Mouse (Mus musculus): ENCODE data around the gene Hebp1.
A peak's percentile ranks its signal among the peaks of the same experiment; 100 is the strongest.

Gene Hebp1

DNA sequence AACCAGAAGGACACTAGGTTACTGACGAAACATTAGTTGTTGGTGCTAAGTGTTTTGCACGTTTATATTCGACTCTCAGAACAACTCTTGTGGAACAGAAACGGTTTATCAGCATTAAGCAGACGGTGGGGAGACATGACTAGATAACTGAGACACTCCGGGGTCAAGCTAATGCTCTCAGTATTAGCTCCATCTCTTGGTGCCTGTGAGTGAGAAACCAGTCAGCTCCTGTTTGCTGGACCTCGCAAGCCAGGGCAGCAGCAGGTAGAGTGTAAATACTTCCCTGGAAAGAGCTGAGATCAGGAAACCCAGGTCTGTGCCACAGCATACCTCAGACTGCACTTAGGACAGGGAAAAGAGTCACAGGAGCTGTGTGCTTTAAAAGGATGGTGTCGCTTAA lies 1.1 kb downstream of the Hebp1 start:
- no peak for DNase-seq

DNA sequence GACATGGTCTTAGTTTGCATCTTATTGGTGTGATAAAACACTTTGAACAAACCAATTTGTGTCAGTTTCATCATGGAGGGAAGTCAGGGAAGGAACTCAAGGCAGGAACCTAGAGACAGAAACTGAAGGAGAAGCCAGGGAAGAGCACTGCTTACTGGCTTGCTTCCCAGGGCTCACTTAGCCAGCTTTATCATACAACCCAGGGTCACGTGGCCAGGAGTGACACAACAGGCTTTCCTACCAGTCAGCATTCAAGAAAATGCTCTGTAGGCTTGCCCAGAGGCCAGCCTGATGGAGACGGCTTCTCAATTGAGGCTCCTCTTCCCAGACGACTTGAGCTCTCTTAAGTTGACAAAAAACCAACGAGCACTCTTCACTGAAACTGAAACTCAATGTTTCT lies 2.9 kb downstream of the Hebp1 start:
- DNase-seq: no peak

DNA sequence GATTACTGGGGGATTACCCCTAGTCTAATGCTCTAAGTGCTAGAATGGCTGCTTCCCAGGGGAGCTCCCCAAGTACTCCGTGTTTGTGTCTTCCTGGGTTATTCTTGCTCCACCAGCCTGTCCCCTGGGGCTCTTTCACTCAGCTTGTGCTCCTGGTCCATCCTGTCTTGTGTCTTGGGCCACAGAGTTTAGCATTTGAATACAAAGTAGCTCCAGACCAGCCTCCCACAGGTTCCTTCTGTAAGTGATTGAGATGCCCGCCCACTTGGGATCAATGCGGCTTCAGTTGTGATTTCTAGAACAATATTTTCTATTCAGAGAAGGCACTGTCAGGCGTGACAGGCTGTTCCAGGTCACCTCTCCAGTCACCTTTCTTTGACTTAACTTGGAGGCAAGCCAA lies 4.1 kb downstream of the Hebp1 start:
- DNase-seq: no peak

DNA sequence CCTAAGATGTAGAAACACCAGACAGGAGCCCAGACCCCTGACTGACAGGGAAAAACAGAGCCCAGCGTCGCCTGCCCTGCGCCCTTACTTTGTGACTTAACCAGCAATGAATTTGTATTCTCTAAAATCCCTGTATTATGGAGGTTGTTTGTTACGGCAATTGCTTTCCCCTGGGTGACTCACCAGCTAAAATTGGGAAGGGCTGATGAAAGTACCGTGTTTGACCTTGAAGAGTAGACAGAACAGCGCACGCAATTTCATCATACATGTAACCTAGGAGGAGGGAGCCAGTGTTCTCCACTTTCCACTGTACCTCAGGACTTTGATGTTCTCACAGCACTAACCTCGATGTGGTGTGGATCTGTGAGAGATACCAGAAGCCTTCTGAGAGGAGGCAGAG lies 4.8 kb downstream of the Hebp1 start:
- no peak for DNase-seq

DNA sequence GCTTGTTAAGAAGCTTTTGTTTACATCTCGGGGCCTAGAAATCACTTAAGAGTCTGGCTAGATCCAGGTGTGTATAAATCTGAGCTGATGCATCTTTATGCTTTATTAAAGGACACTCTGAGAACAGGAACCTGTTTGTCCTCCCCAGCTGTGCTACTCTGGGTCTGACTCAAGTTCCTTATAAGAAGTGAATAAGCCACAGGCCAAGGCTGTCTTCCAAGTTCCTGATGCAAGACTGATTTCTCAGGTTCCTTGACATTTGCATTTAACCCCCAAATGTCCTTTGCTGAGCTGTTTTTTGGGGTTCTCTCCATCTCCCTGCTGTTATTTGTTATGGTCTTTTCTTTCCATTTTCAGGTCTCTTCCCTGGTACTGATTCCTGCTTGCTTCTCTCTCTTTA lies 5.9 kb downstream of the Hebp1 start:
- no peak for DNase-seq

DNA sequence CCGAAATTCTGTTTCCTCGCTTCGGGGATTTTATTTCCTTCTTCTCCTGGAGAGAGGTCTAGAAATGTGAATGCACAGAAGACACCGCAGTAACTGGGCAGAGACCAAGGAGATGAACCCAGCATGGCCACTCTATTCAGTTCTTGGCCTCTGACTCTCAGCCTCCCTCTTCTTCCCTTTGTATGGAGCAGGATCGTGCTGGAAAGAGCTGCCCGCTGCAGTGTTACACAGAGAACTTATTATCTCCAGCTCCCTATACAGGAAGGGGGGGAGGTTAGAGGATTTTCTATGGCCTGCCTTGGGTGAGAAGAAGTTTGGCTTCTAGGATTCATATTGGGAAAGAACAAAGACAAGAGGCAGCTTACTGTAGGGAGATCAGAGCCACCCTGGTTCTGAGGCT lies 7.7 kb downstream of the Hebp1 start:
- DNase-seq: no peak

DNA sequence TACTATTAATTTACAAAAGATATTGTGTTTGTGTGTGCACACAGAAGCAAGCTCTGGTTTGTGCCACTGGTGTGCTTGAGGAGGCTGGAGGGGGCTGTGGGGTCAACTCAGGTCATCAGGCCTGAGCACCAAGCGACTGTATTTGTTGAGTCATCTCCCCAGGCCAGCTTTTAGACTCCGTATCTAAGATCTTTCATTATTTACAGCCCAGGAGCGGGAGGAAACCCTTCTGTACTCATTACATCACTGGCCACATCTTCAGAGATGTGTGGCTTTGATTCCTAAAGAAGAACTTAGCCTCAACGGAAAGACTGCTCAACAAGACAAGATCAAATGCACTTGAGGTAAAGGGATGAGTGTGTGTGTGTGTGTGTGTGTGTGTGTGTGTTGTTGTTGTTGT lies 9.2 kb downstream of the Hebp1 start:
- no peak for DNase-seq

DNA sequence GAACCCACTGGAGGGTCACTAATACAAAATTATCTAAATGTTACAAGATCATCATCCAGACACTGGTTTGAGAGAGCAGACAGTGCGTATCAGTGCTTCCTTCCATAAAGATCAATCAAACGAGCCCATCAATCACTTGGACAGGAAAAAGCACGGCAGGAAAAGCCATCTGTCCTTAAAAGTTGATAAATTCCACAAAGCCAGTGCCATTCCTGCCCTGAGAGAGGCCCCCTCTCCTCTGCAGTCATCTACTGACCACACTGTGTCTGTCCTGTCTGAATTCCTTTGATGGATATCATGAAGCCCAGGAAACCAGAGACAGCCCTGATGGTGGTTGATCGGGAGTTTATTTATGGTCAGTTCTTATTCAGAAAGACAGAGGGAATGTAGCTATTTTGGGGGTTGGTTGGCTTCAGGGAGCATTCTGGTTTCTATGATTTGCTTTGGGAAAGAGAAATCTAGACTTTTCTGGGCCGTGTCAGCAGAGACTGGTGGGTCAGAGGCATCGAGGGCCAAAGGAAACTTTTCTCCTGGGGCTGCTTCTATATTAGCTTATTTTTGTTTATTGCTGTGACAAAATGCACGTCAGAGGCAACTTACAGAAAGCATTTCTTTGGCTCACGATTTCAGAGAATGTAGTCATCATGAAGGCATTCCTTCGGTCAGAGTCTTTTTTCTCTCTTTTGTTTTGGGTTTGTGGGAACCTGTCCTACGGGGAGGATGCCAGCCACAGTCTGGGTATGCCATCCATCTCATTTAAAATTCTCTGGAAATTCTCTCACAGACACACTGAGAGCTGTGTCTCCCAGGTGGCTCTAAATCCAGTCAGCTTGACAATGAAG lies 10.5 kb downstream of the Hebp1 start:
- DNase-seq: no peak

DNA sequence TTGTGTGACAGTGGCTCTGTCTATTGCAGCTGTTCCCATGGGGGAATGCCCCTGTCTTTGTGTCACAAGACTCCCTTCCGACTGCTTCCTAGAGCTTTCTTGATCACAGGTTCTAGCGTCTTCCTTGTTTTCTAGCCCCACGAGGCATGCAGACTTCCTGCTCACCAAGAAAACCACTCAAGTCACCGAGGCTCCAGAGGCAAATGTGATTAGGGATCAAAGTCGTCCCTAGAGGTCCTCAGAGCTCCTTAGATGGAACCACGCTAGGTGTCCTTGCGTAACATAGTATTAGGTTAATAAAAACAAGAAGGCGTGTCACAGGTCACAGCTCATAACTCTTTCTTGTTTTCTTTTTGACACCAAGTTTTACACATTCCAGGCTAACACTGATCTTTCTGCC lies 13.9 kb downstream of the Hebp1 start:
- DNase-seq: no peak

DNA sequence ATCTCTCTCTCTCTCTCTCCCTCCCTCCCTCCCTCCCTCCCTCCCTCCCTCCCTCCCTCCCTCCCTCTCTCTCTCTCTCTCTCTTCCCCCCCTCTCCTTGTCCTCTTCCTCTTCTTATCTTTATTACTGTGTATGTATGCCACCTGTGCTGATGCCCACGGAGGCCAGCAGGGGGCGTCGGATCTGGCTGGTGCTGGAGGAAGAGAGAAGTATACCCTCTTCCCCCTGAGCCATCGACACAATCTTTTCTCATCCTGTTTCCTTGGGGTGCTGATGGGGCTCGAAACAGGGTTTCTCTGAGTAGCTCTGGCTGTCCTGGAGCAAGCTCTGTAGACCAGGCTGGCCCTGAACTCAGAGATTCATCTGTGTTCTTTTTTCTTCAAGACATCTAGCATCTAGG lies 14.9 kb downstream of the Hebp1 start:
- DNase-seq: no peak

DNA sequence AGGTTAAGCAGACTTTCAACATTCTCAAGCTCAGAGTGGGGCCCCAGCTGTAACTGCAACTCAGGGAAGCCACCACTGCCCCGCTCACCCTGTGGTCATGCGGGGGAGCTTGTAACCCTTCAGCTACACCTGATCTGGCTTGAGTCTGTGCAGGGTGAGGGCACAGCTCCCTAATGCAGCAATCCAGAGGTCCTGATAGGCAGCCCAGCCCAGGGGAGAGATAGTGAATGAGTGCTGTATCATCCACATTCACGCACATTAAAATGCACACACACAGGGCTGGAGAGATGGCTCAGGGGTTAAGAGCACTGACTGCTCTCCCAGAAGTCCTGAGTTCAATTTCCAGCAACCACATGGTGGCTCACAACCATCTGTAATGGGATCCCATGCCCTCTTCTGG lies 19.2 kb downstream of the Hebp1 start:
- no peak for DNase-seq

DNA sequence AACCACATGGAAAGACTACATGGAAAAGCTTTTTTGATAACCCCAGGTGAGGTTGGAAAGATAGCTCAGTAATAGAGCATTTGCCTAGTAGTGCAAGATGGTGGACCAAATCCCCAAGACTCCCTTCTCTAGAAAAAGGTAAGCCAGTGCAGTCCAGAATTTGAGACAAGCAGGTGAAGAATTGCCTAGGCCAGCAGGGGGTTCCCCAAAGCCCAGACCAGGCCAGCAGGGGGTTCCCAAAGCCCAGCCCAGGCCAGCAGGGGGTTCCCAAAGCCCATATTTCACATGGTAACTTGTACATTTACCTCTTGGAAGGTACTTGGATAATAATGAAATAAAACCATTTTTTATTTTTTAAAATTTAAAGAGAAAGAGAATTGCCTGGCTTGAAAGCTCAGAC lies 20.6 kb downstream of the Hebp1 start:
- DNase-seq: no peak

DNA sequence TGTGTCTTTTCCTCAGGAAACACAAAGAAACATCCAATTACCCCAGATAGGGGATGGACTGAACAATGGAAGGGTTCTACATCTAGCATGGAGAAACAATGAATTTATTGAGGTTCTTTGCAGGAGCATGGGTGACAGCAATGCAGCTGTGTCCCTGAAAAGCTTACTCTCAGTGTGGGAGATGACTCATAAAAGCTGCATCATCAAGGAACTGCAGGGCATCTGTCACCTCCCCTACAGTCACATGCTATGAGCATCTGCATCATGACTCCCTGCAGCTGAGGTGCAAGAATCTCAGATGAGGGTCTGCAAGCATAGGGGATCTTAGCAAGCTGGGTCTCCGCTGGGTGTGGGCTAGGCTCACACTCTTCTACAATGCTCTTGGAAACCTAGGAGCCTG lies 22.8 kb downstream of the Hebp1 start:
- no peak for DNase-seq

DNA sequence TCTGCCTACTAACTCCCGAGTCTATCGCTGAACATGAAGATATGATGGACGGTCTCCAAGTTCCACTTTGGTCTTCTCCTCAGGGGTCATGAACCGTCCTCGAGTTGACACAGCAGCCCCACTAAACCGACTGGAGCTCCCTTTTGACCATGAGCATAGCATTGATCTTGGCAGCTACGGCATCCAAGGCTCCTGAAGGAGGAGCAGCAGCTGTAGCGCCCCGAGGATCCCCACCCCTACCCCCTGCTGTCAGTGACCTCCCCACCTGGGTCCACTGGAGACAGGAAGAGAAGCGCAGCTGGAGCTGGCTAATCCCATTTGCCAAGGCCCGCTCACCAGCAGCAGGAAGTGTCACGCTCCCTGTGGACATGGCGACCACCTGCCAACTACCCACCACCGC lies 26.1 kb downstream of the Hebp1 start:
- DNase-seq: no peak

DNA sequence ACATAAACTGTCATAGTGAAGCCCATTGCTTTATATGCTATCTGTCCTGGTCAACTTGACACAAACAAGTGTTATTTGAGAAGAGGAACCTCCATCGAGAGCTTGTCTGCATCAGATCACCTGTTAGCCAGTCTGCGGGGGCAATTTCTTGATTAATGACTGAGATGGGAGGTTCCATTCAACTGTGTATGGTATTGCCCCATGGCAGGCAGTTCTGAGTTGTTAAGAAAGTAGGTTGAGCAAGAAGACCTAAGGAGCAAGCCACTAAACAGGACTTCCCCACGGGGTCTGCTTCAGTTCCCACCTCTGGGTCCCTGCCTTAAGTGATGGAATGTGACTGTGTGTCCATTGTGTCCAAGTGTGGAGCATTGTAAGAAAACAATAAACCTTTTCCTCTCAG lies 28.6 kb downstream of the Hebp1 start:
- DNase-seq: no peak

DNA sequence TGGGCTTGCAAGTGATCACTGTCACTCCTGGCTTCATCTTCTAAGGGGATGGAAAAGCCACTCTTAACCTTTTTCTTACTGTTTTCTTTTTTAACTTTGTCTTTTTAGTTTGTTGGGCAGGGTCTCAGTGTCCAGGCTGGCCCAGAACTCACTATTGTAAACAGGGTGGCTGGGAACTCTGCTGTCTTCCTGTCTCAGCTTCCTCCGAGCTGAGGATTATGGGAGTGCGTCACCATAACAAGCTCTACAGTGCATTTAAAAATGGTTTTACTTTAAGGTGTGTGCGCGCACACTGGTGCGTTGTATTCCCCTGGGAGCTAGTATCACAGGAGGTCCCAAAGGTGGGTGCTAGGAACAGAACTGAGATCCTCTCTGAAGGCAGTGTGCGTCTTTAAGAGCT lies 29.4 kb downstream of the Hebp1 start:
- DNase-seq: no peak

DNA sequence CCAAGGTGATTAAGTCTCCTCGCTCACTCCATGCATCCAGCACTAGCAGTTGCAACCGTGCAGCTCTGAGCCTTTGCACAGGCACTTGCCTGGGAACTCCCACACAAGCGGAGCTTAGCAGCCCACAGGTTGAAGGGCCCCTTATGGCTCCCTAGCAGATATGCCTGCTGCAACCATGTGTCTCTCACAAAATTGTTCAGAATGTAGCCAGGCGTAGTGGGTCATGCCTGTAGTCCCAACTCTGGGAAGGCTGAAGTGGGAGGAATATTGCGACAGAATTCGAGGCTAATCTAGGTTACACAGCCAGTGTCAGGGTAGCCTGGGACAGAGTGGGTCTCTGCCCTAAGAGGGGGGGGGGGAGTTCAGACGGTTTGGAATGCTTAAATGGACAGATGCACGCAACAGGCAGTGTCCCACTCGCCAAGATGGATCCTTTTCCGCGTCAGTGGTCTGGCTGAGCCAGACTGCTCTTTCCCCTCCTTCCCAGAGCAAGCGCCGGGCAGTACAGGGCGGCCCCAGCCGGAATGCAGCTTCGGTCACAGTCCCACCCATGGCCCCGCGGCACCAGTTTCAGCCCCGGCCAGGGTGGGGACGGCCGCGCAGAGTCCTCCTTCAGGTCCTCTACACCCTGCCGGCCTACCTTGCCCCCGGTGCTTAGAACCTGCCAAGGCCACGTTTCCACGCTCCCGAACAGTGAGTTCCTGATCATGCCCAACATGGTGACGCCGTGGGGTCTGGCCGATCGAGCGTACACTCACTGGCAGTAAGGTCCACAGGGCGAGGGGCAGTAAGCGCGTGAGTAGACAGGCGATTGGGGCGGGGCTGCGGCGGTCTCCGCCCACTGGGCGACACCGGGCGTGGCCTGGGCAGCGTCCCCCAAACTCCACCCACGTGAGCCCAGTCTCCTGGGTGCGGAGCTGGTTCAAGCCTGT lies 30.2 kb downstream of the Hebp1 start:
- DNase-seq: peak; percentile 78

DNA sequence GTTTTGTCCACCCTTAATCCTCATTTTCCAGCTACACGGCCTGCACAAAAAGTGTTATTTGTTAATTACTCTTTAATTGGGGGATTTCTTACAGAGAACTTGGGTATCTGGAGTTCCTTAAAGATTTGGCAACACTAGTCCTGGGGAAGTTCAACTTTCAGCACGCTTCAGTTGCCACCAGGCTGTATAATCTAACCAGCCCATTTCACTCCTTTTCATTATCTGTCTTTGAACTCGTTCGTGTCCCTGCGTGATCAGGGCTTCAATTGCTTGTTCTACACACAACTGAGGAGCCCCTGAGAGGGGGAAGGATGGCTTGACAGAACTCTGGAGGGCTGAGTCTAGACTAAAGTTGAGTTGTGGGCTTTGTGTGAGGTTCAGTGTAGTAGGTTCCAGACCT lies 31.1 kb downstream of the Hebp1 start:
- DNase-seq: no peak

DNA sequence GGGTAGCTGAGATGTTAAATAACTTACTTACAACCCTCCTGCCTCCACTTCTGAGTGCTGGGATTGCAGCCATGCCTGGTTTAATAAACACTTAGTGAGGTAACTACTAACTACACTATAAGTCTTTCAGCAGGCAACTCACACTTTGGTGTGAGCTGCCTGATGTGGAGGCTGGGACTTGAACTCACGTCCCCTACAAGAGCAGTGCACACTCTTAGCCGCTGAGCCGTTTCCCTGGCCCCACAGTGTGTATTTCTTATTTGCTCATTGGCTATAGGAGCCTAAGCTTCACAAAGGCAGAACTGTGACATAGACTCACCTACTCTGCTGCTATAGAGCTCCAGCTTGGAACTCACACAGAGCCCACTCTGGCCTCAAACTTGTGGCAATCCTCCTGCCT lies 31.6 kb downstream of the Hebp1 start:
- DNase-seq: no peak

DNA sequence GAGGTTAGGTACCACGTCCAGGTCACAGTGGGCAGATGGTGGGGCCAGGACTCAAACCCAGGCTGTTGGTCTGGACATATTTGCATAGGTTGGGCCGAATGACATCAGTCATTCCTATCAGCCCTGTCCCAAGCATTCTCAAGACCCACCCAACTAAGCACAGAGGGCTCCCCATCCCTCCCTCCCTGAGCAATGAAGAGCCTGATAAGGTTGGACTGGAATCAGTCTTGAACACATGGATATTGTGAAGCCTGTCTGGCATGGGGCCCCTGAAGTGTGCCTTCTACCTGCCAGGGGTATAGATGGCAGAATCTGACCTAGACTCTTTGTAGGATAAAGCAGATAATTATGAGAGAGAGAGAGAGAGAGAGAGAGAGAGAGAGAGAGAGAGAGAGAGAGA lies 32.1 kb downstream of the Hebp1 start:
- DNase-seq: no peak

DNA sequence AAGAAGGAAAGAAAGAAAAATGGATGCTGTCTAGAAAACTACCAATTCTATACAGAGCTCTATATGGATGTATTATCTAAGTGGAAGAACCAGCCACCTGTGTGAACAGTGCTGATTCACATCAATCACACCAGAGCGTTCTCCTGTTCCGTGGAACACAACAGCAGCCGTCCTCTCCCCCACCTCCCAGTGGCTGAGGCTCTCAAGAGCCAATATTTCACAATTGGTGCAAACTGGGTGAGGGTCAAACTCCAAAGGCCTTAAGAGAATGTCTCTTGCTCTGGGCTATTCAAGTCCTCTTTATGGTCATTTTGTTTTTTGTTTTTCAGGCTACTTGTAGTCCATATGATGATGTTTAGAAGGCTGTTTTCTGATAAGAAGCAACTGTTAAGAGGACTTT lies 32.6 kb downstream of the Hebp1 start:
- DNase-seq: no peak

DNA sequence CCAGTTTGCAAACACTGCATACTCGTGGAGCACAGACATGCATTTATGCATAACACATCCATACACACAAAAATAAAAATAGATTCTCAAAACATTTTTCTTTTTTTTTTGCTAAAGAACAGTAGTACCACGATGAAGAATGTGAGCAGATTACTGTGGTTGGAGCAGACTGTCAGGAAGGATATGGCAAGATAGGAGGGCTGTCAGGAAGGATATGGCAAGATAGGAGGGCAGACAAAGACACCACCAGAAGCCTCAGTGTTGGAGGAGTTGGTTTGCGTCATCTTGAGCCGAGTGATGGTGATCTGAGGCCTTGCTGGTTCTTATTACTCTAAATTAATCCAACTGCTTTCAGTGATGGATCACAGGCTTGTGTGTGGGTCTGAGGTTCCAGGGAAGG lies 35.0 kb downstream of the Hebp1 start:
- no peak for DNase-seq

DNA sequence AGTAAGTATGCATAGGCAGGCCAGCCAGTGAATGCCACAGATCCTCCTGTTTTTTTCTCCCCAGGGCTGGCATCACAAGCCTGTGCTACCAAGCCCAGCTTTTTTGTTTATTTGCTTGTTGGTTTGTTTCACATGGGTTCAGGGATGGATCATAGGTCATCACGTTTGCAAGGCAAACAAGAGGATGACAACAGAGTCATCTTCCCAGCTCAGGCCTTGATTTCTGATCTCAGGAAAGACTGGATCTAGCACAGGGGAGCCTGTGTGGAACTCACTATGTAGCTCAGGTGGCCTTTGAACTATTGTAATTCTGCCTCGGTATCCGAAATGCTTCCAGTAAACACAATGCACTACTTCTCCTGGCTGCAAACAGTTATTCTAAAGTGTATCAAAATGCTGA lies 35.5 kb downstream of the Hebp1 start:
- DNase-seq: no peak

DNA sequence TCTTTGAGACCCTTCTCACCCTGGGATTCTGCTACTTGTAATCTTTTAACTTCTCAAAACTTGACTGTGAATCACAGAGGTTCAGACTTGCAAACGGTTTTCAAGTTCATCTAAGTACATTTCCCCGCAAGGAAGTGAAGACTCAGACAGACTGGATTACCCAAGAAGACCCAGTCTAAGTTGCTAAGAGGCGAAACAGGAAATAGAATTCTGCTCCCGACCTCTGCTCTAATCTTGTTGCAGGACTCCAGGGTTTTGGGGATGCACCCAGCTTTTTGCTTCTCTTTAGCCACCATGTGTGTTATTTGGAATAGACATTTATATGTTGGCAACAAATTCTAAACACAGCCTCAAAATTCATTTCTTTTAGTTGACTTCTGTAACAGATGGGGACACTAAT lies 36.5 kb downstream of the Hebp1 start:
- no peak for DNase-seq
